Mouse (Mus musculus) gastrocnemius, postnatal 4 days (tissue): ENCODE data around the gene Kctd21. TPM values are rescaled to one million over a fixed set of nuclear protein-coding genes. Genes with fewer than 3 reads are reported as not detected.
A peak's percentile ranks its signal among the peaks of the same experiment; 100 is the strongest.

ENCODE experiments used
- DNase-seq, 2 experiments: peaks; one replicate each; pipeline ENCODE4 v3.0.0; 2021 to 2022; ENCODE audit warnings: low spot score in 2 of 2, mixed read lengths in 2 of 2
- total RNA-seq, 2 experiments: library from RNA; stranded (reverse); gene quantifications; 2 replicates each; pipeline ENCODE4 v1.2.3; 2021

The Kctd21 gene
- total RNA-seq, 2 experiments from 2014 or later: 2.0 to 2.7 TPM

DNA sequence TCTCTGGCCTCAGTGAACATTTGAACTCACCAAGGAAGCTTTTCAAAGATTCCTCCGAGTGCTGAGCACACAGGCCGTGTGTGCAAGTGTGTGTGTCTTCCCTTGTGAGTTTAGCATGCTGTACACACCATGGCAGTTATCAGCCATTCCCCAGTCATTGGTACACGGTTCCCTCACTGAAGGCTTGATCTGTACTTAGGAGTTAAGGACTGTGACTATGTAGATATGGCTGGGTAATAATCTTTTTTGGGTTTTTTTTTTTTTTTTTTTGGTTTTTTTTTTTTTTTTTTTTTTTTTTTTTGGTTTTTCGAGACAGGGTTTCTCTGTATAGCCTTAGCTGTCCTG is 14.7 kb downstream of the Kctd21 start:
- no peak for DNase-seq

DNA sequence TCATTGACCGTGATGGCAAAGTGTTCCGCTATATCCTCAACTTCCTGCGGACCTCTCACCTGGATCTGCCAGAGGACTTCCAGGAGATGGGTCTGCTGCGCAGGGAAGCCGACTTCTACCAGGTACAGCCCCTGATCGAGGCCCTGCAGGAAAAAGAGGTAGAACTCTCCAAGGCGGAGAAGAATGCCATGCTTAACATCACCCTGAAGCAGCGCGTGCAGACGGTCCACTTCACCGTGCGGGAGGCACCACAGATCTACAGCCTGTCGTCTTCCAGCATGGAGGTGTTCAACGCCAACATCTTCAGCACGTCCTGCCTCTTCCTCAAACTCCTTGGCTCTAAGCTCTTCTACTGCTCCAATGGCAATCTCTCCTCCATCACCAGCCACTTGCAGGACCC is 15.3 kb downstream of the Kctd21 start:
- DNase-seq: no peak

DNA sequence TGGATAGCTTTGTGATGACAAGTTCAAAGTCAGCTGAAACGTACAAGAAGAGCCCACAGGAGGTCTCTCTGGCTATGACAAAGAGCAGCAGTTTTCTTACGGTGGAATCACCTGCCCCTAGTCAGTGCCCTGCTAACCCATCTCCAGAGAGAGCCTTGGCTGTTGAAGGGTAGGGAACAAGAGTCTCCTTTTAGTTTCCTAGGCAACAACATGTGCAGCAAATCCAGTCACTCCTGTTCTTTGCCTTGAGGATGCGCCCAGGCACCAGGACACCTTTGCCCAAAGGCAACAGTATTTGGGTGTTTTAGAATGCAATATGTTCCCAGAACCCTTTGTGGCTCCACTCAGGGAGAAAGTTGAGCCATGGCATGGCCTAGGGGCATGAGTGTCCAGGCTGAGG is 16.2 kb downstream of the Kctd21 start:
- no peak for DNase-seq

DNA sequence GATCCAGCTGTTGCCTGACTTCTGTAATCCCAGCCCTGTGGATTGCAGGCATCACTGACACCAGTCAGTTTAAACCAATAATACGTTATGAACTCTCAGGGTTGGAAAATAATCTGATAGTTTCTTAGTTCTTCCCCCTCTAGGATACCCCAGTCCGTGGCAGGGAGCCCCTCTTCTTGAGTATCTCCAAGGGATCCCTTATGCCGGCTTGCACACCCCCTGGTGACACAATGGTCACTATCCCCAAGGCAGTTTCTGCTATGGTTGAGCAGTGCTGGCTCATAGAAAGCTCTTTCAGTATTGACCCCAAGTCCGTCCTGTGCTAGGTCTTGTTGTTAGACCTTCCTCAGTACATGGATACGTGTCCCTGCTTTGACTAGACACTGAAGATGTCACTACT is 16.7 kb downstream of the Kctd21 start:
- no peak for DNase-seq

DNA sequence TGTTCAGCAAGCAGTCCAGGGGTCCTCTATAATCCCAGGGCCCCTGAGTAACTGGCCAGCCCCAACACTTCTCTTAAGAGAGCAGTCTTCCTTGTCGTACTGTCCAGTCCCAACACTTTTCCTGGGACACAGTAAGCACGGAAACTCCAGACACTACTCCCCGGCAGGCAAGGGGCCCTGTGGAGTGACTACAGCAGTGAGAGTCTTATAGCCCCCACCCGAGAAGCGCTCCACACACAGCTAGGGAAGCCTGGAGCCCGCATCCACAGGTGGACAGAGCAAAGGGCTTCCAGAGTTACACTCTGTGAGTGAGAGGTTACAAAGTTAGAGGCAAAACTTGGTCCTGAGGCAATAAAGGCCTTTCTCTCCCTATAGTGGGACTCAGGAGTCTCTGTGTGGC is 17.3 kb downstream of the Kctd21 start:
- DNase-seq: no peak

DNA sequence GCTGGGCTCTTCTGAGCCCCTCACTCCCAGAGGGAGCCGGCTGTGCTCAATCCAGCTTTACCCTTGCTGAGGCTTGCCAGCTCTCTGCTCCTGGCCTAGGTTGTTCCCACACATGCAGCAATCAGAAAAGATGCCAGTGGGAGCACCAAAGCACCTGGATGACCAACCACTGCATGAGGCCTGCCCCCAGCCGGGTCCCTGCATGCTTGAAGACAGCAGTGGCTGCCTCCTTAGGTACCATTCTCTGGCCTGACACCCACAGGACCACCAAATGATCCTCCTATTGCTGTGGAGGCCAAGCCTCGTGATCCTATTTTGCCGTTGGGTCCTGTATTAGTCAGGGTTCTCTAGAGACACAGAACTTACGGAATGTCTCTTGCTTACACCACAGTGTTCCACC is 18.8 kb downstream of the Kctd21 start:
- no peak for DNase-seq

DNA sequence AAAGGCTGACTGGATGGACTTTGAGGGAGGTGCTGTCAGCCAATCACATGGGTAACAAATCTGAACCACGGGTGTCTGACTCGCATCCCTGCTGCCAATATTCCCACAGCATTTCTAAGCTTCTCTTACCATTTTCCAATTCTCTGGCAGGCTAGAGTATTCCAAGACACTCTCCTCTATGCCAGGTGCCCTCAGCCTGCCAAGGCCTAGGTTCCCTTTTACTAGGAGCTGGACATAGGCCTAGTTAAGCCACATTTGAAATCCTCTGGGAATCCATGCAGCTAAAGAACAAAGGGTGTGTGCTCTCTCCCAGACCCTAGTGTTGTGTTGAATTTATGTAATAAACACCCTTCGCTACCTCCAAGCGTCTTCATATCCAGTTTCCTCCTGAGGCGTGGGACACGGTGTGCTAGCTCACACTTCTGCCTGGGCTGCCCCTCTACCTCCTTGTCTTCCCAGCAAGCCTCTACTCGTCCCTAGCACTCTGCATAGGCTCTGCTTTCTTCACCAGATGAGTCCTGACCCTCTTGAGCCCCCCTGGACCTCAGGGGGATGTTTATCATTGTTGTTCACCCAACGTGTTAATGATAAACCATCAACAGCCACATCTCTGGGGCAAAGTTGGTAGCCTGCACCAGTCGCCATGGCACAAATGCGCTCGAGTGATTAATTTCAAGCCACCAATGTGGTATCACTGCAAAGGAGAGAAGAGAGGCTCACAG is 19.8 kb downstream of the Kctd21 start:
- no peak for DNase-seq

DNA sequence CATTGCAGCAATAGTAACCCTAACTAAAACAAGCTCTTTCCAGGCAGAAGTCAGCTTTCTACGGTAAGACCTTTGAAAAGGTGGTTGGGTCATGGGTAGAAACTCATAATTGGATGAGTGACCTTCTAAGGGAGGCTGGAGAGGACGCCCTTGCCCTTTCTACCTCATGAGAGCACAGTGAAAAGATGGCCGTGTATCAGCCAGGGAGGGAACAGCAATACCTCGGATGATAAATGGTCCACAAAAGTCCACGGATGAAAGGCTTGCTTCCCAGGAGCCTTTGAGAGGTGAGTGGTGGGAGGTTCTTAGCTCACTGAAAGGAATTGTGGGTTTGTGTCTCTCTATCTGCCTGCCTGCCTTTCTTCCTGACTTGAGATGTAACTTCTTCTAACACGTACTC is 21.2 kb downstream of the Kctd21 start:
- DNase-seq: no peak

DNA sequence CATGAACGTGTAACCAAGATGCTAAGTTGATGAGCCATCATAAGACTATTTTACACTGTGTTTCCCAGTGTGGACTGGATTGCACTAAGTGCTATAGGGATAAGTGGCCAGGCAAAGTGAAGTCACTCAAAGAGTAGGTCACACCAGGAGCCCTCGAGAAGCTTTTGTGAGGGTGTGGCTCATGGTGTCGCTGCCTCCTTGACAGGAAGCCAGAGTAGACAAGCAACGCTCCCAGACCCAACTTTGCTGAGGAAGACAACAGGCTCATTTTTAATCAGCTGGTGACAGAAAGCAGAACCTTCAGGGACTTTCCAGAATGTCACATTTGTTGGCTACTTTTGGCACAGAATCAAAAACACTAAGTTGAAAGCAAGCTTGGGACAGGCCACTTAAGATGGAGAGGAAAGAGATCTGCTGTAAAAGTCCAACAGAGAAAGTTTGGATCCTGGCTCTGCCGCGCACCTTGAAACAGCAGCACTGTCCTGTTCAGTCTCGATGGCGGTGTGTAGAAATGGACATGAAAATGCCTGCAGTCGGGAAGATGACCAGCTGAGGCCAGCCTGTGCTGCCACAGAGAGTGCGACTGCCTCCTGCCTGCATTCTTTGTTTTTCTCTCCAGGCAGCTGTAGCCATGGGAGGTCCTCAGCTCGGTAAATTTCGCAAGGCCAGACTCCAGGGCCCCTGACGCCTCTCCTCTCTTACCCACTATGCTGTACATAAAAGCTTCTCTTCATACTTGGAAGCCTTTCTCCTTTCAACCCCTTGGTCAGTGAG is 23.1 kb downstream of the Kctd21 start:
- DNase-seq: no peak

DNA sequence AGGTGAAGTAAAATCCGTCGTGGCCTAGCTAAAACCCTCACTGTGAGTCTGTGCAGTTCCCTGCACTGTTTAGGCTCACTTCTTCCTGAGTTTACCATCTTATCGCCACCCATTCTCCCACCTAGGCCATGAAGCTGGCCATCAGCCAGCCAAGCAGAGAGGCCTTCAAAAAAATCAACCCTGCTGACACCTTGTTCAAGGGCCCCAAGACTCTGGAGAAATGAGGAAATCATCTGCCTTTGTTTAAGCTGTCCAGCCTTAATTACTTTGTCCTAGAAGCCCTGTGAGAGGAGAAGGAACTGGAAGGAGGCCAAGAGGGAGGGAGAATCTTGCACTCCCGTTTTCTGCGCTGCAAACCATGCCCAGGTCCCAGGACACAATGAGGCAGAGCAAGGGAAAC is 24.1 kb downstream of the Kctd21 start:
- no peak for DNase-seq

DNA sequence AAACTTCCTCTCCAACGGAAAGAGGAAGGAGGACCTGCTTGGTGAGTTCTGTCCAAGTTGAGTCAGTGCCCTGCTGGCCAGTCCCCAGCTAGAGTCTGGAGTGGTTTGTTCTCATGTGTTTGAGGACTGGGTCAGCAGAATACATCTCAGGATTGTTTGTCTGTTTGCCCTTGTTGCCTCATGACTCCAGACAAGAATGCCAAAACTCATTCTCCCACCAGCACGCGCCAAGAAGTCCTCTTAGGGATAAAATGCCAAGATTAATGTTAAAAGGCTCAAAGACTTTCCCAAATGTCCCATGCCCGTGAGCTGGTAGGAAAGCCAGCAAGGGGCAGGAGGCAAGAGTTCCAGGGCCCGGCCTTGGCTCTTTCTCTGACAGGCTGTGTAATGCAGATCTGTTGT is 24.7 kb downstream of the Kctd21 start:
- DNase-seq: peak in 1 of 2 experiments; percentile 37

DNA sequence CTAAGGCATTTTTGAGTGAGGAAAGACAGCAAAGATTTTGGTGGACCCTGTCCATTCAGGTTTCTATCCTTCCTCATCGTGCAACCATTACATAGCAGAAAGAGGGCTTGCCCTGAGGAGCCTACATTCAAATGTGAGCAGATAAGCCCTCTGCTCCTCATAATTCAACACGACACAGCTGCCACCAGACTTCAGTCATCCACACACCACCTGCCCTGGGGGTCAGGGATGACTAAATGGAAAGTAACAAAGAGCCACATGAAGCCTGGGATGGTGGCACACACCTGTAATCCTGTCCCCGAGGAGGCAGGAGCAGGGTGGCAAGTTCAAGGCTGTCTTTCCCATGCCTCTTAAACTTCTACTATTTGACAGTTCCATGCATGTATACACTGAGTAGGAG is 25.7 kb downstream of the Kctd21 start:
- no peak for DNase-seq

DNA sequence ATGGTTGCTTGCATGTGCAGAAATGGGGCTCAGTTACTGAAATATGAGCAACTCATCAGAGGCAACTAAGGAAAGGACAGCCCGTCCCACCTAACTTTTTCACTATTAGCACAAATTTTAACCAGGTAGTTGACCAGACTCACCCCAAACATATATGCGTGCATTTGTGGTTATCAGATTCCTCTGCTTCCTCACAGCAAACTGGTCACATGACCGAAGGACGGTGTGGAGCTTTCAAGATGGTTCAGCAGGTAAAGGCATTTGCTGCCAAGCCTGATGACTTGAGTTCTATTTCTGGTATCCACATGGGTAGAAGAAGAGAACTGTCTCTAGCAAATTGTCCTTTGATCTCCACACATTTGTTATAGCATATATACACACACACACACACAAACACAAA is 26.2 kb downstream of the Kctd21 start:
- no peak for DNase-seq

DNA sequence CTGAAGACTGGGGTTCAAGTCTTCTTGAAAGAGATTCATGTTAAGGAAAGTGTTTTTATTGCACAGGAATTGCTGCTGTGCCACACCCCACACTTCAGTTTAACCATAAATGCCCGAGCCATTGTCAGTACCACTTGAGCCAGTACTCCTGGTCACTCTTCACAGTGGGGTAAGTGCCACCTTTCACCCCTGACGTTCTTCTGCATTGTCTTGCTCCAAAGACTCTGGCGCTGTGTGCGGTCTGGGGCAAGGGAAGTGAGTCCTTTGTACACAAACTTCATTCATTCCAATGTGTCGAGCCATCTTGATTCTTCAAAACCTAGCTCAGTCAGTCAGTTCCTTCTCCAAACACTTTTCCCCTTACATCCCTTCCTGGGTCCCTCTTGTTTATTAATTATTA is 28.0 kb downstream of the Kctd21 start:
- no peak for DNase-seq

DNA sequence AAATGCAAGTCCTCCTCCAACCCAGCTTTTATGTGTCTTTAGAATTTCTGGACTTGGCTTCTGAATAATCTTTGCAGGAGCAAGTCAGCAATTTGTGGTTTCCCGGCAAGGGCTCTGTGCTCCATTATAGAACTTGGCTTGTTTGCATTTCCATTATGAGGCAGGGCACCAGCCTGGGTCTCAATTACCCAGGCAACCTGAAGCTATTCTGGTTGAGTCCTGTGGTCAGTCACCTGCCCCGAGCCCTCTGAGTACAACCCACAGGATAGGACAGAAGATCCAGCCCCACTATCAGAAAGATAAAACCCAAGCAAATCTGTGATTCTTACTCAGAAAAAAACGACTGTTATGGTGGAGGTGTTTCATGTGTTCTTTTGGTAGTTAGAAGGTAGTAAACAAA is 28.8 kb downstream of the Kctd21 start:
- DNase-seq: no peak

DNA sequence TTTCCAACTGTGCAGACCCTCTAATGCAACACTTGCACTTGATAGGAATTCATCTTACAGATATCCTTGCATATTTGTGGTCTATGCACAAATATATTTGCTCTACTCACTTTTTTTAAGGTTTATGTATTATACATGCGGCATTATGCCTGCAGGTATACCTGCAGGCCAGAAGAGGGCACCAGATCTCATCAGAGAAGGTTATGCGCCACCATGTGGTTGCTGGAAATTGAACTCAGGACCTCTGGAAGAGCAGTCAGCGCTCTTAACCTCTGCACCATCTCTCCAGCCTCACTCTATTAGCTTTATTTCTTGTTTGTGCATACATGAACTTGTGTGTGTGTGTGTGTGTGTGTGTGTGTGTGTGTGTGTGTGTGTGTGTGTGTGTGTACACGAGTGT is 29.3 kb downstream of the Kctd21 start:
- DNase-seq: no peak

DNA sequence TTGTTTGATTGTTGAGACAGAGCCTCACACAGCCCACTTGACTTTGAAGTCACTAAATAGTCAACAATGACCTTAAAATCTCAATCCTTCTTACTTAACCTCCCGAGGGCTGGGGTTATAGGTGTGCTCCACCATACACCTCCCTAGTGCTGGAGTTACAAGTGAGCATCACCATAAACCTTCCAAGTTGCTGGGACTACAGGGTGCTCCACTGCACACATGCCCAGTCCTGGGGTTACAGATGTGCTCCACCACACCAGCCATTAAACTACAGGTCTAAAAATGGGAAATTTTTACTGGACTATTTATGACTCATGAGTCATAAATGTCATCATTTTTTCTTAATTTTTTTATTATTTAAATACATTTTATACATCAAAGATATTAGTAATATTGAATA is 33.8 kb downstream of the Kctd21 start:
- no peak for DNase-seq

DNA sequence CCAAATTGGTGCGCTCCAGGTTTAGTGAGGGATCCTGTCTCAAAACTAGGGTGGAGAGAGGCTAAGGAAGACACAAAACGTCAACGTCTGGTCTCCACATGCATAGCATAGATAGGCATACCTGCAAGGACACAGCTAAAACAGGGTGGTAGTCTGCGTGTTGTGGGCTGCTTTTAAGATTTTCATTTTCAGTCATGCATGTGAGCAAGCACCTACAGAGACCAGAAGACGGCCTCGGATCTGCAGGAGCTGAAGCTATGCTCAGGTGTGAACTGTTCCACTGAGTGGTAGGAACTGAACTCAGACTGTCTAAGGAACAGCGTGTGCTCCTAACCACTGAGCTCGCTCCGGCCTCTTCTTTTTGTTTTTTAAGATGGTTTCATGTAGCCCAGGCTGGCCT is 43.0 kb downstream of the Kctd21 start:
- DNase-seq: no peak

DNA sequence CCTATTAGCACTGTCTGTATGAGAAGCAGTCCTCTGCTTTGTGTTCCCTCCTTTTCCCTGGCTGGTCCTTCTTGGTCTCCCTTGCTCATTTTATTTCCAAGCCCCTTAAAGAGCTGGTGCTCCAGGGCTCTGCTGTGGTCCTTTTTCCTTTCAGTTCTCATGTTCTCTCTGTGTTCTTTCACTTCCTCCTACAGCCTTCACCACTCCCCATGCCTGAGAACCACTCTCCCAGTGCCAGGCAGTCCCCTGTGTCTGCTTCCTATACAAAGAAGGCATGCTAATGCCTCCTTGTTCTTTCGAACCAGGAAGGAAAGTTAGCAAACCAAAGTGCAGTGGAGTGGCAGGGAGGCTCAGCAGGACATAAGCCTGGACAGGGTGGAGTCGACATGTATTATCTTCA is 43.8 kb downstream of the Kctd21 start:
- no peak for DNase-seq

DNA sequence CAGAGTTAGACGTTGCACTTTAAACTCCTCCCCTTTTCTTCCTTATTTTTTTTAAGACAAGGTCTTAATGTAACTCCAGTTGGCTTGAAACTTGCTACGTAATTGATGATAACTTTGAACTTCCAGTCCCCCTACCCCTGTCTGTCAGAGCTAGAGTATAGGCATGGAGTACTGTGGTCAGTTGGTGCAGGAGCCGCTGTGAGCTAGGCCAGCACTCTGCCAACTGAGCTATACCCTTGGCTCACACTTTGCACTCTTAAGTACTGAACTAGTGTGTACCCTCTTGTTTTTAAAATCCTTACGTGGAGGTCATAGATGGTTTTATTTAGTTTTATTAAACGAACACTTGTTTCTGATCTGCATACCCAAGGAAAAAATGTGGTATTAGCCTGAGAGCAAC is 47.2 kb downstream of the Kctd21 start:
- DNase-seq: no peak

DNA sequence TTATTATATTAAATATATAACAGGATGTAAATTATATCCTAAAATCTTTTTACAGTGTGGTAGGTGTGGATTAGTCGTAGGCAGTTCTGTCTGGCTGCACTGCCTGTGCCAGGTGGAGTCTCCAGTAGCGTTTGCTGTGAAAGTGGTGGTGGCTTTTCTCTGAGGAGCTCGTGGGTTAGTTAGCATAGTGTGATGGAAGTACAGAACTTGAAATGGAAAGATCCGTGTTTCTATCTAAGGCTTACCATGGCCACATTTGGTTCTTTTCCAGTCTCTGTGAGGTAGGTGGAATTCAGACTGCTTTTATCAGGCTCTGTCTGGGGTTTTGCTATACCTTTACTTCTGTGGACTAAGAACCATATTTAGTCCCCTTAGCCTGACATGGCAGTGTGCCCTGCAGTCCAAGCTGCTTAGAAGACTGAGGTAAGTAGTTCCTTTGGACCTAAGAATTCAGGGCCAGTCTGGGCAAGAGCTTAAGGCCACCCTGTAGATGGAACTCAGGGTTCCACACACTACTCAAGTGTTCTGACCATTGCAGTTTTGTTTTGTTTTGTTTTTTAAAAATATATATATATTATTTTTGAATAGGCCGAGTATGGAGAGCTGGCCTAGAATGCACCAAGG is 48.5 kb downstream of the Kctd21 start:
- DNase-seq: no peak

DNA sequence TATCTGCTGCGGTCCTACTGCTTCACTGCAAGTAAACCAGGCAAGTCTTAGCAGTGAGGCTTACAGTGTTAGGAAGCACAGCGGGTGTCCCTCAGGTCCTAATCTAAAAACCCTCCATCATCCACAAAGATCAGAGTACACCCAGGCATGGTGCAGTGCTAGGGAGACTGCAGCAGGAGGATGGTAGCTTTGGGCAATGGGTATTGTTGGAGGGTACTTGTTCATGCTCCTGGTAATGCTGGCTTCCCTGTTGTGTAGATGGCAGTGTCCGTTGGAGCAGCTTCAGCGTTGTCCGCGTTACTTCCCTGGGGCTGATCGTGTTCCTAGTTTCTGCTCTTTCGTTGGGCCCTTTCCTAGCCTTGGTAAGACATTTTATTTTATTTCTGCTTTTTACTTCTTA is 50.5 kb downstream of the Kctd21 start:
- no peak for DNase-seq
